21 mouse cellular contexts compared by ENCODE assay signal in the genomic region with DNA sequence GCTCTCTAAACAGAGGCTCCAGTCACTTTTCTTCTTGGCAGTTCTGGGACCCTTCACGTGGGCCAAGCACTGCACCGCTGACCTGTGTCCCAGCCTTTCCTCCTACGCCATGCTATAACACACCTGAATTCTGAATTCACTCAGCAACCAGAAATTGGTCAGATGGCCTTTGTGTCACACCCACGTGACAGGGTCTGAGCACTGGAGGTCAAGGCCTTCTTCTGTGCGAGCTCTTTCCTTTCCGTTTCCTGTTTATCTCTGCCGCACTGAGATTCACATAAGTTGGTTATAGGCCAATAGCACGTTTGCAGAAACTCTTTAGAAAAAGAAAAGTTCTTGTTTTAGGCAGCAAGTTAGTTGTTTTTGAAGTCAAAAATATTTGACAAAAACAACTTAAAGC. TPM values are rescaled to one million over a fixed set of nuclear protein-coding genes. Genes with fewer than 3 reads are reported as not detected.
DNase-seq lines count a peak whose midpoint lies in the region; ATAC-seq and TF ChIP-seq lines count a peak whose summit lies in the region.
"Had no signal": no experiment of that assay in that cellular context is flagged by ENCODE, and none has a peak within 500 bp of the region (broad histone marks: within the 10 kb centered on the region; RNA-seq: fewer than 3 reads in every experiment).

No protein-coding gene starts in this region.

- no peaks in the 10 kb centered on the region for H3K9me3 ChIP-seq in liver, embryonic 12.5 days (replicated peaks)
- no peaks in the 10 kb centered on the region for H3K9me3 ChIP-seq in lung, postnatal 0 days (ENCODE audit: low read length)
- H3K9me3 ChIP-seq: embryonic facial prominence, embryonic 15.5 days; forebrain, embryonic 10.5 days; heart, embryonic 13.5 days had no signal

- H3K79me2 ChIP-seq in liver, adult 2 months (ENCODE audit: control insufficient read depth, insufficient read depth, low read length): no peaks in the 10 kb centered on the region

- peak; percentile 29; the same call in 1 of the 2 replicates for TF ChIP-seq EP300 in lung, postnatal 0 days (IDR thresholded peaks at IDR 0.05)

- H3K27ac ChIP-seq in liver, adult 2 months (replicated peaks; ENCODE audit: insufficient read depth, low read depth, low read length): peak overlapping the region; percentile 45
- no peak overlapping the region for H3K27ac ChIP-seq in liver, embryonic 12.5 days
- no peak overlapping the region for H3K27ac ChIP-seq in lung, postnatal 0 days (ENCODE audit: low read length)
- H3K27ac ChIP-seq in small intestine, adult 2 months (ENCODE audit: insufficient read depth, low read depth, low read length): 0 out of 2 replicates have a peak overlapping the region, but pooled peaks have one; percentile 5
- H3K27ac ChIP-seq: embryonic facial prominence, embryonic 15.5 days; forebrain, embryonic 10.5 days; gastrocnemius, adult 2 months; heart, embryonic 13.5 days had no signal

- no peaks in the 10 kb centered on the region; the same call in 1 of the 2 replicates for H3K4me1 ChIP-seq in liver, adult 2 months (ENCODE audit: control insufficient read depth, insufficient read depth, low read length)
- no peaks in the 10 kb centered on the region; the same call in 1 of the 2 replicates for H3K4me1 ChIP-seq in liver, embryonic 12.5 days
- H3K4me1 ChIP-seq in lung, postnatal 0 days (ENCODE audit: insufficient read depth, low read depth, low read length): 0 out of 2 replicates have a peak, but pooled peaks cover 4% of the 10 kb centered on the region
- H3K4me1 ChIP-seq in small intestine, adult 2 months (ENCODE audit: control insufficient read depth, insufficient read depth, insufficient read length, low read length): peaks cover 14% of the 10 kb centered on the region; the same call in 1 of the 2 replicates
- H3K4me1 ChIP-seq: embryonic facial prominence, embryonic 15.5 days had no signal

- WGBS in liver, adult 2 months: 65% methylated on average over 8 of the region's 8 CpGs
- 80% methylated on average over 8 of the region's 8 CpGs for WGBS in liver, embryonic 12.5 days (ENCODE audit: insufficient replicate concordance)
- 58% methylated on average over 8 of the region's 8 CpGs for WGBS in lung, postnatal 0 days
- 82% methylated on average over 8 of the region's 8 CpGs for WGBS in small intestine, adult 2 months

- DNase-seq in kidney, adult 9 months: peak; percentile 28
- DNase-seq in kidney, adult 18-20 months: no peak
- DNase-seq in liver, adult 2 months (ENCODE audit: extremely low read depth, low read depth, low spot score): peak; percentile 24
- peak; percentile 45 for DNase-seq in lung, postnatal 0 days (ENCODE audit: low spot score)
- no peak for DNase-seq in lung, postnatal 14 days
- DNase-seq in layer of hippocampus, adult 9-10 months (ENCODE audit: low spot score): no peak
- DNase-seq: adrenal gland, adult 8-10 months; cerebellum, adult 11 months; cerebellum, adult 8-10 months; cerebellum, postnatal 14 days; embryo, embryonic 11 days; gastrocnemius, adult 2 months; gastrocnemius, postnatal 25 days; heart, postnatal 4 days had no signal

- no peak overlapping the region for H3K4me3 ChIP-seq in liver, adult 2 months (ENCODE audit: insufficient read depth, low read depth, low read length)
- no peak overlapping the region for H3K4me3 ChIP-seq in liver, embryonic 12.5 days
- H3K4me3 ChIP-seq in lung, postnatal 0 days (ENCODE audit: low read depth, low read length): no peak overlapping the region
- H3K4me3 ChIP-seq in small intestine, adult 2 months (ENCODE audit: low read depth, low read length): no peak overlapping the region
- H3K4me3 ChIP-seq: embryonic facial prominence, embryonic 15.5 days; erythroblast, embryonic 14.5 days; forebrain, embryonic 10.5 days; gastrocnemius, adult 2 months; heart, embryonic 13.5 days had no signal

- no peaks in the 10 kb centered on the region for H3K27me3 ChIP-seq in liver, adult 2 months (ENCODE audit: control insufficient read depth, insufficient read depth, low read length)
- no peaks in the 10 kb centered on the region for H3K27me3 ChIP-seq in liver, embryonic 12.5 days (replicated peaks)
- H3K27me3 ChIP-seq in lung, postnatal 0 days (replicated peaks; ENCODE audit: insufficient read depth, low read length): no peaks in the 10 kb centered on the region
- H3K27me3 ChIP-seq in small intestine, adult 2 months (ENCODE audit: control insufficient read depth, insufficient read depth, low read length): no peaks in the 10 kb centered on the region
- H3K27me3 ChIP-seq: embryonic facial prominence, embryonic 15.5 days; heart, embryonic 13.5 days had no signal

- H3K9ac ChIP-seq in liver, adult 2 months (ENCODE audit: low read depth, low read length): no peak overlapping the region
- H3K9ac ChIP-seq in liver, embryonic 12.5 days: no peak overlapping the region
- H3K9ac ChIP-seq in lung, postnatal 0 days (replicated peaks; ENCODE audit: low read depth): no peak overlapping the region
- H3K9ac ChIP-seq: embryonic facial prominence, embryonic 15.5 days; heart, embryonic 13.5 days had no signal

- TF ChIP-seq CTCF in liver, adult 2 months (IDR thresholded peaks at IDR 0.05; ENCODE audit: low read depth, low read length): no peak
- TF ChIP-seq CTCF in lung, postnatal 0 days (IDR thresholded peaks at IDR 0.05): no peak
- no peak for TF ChIP-seq CTCF in small intestine, adult 2 months (IDR thresholded peaks at IDR 0.05; ENCODE audit: extremely low read depth, insufficient read length, insufficient replicate concordance, low read depth, low read length)

- H3K4me2 ChIP-seq in liver, embryonic 12.5 days: no peak overlapping the region
- H3K4me2 ChIP-seq in lung, postnatal 0 days (replicated peaks; ENCODE audit: low read depth, low read length): no peak overlapping the region
- H3K4me2 ChIP-seq: embryonic facial prominence, embryonic 15.5 days; heart, embryonic 13.5 days had no signal

- H3K36me3 ChIP-seq in liver, adult 2 months (ENCODE audit: control insufficient read depth, insufficient read depth, low read length): peaks cover 40% of the 10 kb centered on the region
- H3K36me3 ChIP-seq in liver, embryonic 12.5 days: peaks cover 89% of the 10 kb centered on the region
- H3K36me3 ChIP-seq in lung, postnatal 0 days (ENCODE audit: insufficient read depth, low read length): peaks cover 35% of the 10 kb centered on the region
- H3K36me3 ChIP-seq in small intestine, adult 2 months (ENCODE audit: control insufficient read depth, insufficient read depth, low read length): peaks cover 51% of the 10 kb centered on the region

- no peak for ATAC-seq in liver, embryonic 12.5 days
- ATAC-seq in lung, postnatal 0 days: no peak
- ATAC-seq: forebrain, embryonic 14.5 days had no signal

- no peak for TF ChIP-seq POLR2A in liver, adult 2 months (IDR thresholded peaks at IDR 0.05; ENCODE audit: extremely low read depth, insufficient read depth, low read length)
- no peak for TF ChIP-seq POLR2A in small intestine, adult 2 months (IDR thresholded peaks at IDR 0.05; ENCODE audit: low read depth, low read length)

RNA-seq across cellular contexts. Expression of a gene that starts 44.8 kb away (rescaled TPM):
- total RNA-seq in liver, adult 2 months (2014; rRNA removed): 12.4 and 14.0 TPM in 2 replicates
- 6.8 and 9.3 TPM in 2 replicates for polyA plus RNA-seq in liver, adult 2 months (2012; rRNA removed)
- polyA plus RNA-seq in liver, embryonic 12.5 days (2016; fragmentation: Nextera tagmentation; extraction: Ambion mirVana): 18.4 and 19.3 TPM in 2 replicates
- 14.5 and 15.1 TPM in 2 replicates for polyA plus RNA-seq in lung, postnatal 0 days (2015; fragmentation: Nextera tagmentation; extraction: Ambion mirVana)
- 10.5 and 23.6 TPM in 2 replicates for polyA plus RNA-seq in small intestine, adult 2 months (2012; rRNA removed)

Comparison
In these comparisons a context has a peak if more than half of its experiments do, and no peak if none do; other contexts are left out.
1. DNase-seq: peak in kidney, adult 9 months (single experiment), liver, adult 2 months (single experiment) and lung, postnatal 0 days (single experiment); none in kidney, adult 18-20 months (single experiment), lung, postnatal 14 days (single experiment) and layer of hippocampus, adult 9-10 months (single experiment).
2. H3K27ac ChIP-seq: peak in liver, adult 2 months (single experiment) and small intestine, adult 2 months (single experiment); none in liver, embryonic 12.5 days (single experiment) and lung, postnatal 0 days (single experiment).